Comparison of ENCODE assay signal across 26 mouse cellular contexts in the genomic region with DNA sequence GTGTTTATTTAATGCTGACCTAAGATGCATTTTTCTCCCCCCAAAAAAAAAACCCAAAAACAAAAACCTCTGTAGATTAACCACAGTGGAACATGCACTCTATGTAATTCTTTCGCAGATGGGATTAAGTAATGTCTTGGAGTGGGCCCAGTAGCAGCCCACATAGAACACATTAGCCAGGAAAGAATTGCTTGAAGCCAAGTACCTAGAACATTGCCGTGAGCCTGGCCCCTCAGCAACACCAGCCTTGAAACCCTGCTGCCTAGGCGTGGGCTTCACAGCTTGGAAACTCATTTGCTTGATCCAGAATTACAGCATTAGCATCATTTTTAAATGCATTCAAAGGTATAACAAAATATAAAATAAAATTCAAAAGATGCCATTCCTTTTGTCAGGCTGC. TPM values are rescaled to one million over a fixed set of nuclear protein-coding genes. Genes with fewer than 3 reads are reported as not detected.
DNase-seq lines count a peak whose midpoint lies in the region; ATAC-seq lines count a peak whose summit lies in the region.
"Had no signal": no experiment of that assay in that cellular context is flagged by ENCODE, and none has a peak within 500 bp of the region (broad histone marks: within the 10 kb centered on the region; RNA-seq: fewer than 3 reads in every experiment).

No protein-coding gene starts in this region.

- H3K4me1 ChIP-seq in intestine, embryonic 14.5 days (replicated peaks; ENCODE audit: control insufficient read depth, insufficient read depth, low read length), result no peaks in the 10 kb centered on the region
- peaks cover under 1% of the 10 kb centered on the region; the same call in 1 of the 2 replicates for H3K4me1 ChIP-seq in intestine, embryonic 16.5 days (ENCODE audit: control insufficient read depth, insufficient read depth, low read length)
- H3K4me1 ChIP-seq: embryonic facial prominence, embryonic 12.5 days; forebrain, embryonic 12.5 days; heart, embryonic 13.5 days; hindbrain, embryonic 12.5 days; limb, embryonic 10.5 days; lung, embryonic 15.5 days; neural tube, embryonic 12.5 days had no signal

- no peak overlapping the region for H3K27ac ChIP-seq in intestine, embryonic 14.5 days (ENCODE audit: low read depth)
- H3K27ac ChIP-seq in intestine, embryonic 16.5 days (ENCODE audit: low read length), result no peak overlapping the region
- H3K27ac ChIP-seq: embryonic facial prominence, embryonic 12.5 days; forebrain, embryonic 12.5 days; heart, embryonic 13.5 days; hindbrain, embryonic 12.5 days; kidney, postnatal 0 days; limb, embryonic 10.5 days; liver, embryonic 15.5 days; lung, embryonic 15.5 days; neural tube, embryonic 12.5 days had no signal

- H3K9me3 ChIP-seq in intestine, embryonic 14.5 days (ENCODE audit: control insufficient read depth, low read length), result no peaks in the 10 kb centered on the region
- no peaks in the 10 kb centered on the region for H3K9me3 ChIP-seq in intestine, embryonic 16.5 days (ENCODE audit: control insufficient read depth, low read length)
- H3K9me3 ChIP-seq: embryonic facial prominence, embryonic 12.5 days; forebrain, embryonic 12.5 days; heart, embryonic 13.5 days; limb, embryonic 10.5 days; liver, embryonic 15.5 days; lung, embryonic 15.5 days; neural tube, embryonic 12.5 days had no signal

- H3K36me3 ChIP-seq in intestine, embryonic 14.5 days (ENCODE audit: control insufficient read depth, insufficient read depth, low read length), result peaks cover 100% of the 10 kb centered on the region
- peaks cover 64% of the 10 kb centered on the region for H3K36me3 ChIP-seq in intestine, embryonic 16.5 days (ENCODE audit: control insufficient read depth, insufficient read depth, low read length)

- no peak for ATAC-seq in intestine, embryonic 14.5 days (replicated peaks; ENCODE audit: low FRiP score, low TSS enrichment, low read depth)
- ATAC-seq in intestine, embryonic 16.5 days, result no peak
- ATAC-seq in cerebellum, adult (ENCODE audit: insufficient number of reproducible peaks, low FRiP score, low TSS enrichment), result no peak
- ATAC-seq: Patski had no signal

- H3K4me2 ChIP-seq in intestine, embryonic 14.5 days (ENCODE audit: low read length), result no peak overlapping the region
- no peak overlapping the region for H3K4me2 ChIP-seq in intestine, embryonic 16.5 days (ENCODE audit: low read depth, low read length)
- H3K4me2 ChIP-seq: embryonic facial prominence, embryonic 12.5 days; forebrain, embryonic 12.5 days; heart, embryonic 13.5 days; hindbrain, embryonic 12.5 days; liver, embryonic 15.5 days; lung, embryonic 15.5 days; neural tube, embryonic 12.5 days had no signal

- H3K27me3 ChIP-seq in intestine, embryonic 14.5 days (replicated peaks; ENCODE audit: control insufficient read depth, insufficient read depth, low read length), result no peaks in the 10 kb centered on the region
- H3K27me3 ChIP-seq in intestine, embryonic 16.5 days (replicated peaks; ENCODE audit: control insufficient read depth, insufficient read depth, low read length), result no peaks in the 10 kb centered on the region
- H3K27me3 ChIP-seq: embryonic facial prominence, embryonic 12.5 days; forebrain, embryonic 12.5 days; heart, embryonic 13.5 days; hindbrain, embryonic 12.5 days; liver, embryonic 15.5 days; lung, embryonic 15.5 days; neural tube, embryonic 12.5 days; Patski had no signal

- no peak overlapping the region for H3K4me3 ChIP-seq in intestine, embryonic 14.5 days (ENCODE audit: low read depth, low read length)
- H3K4me3 ChIP-seq in intestine, embryonic 16.5 days (ENCODE audit: low read length), result no peak overlapping the region
- H3K4me3 ChIP-seq: embryonic facial prominence, embryonic 12.5 days; forebrain, embryonic 12.5 days; heart, embryonic 13.5 days; hindbrain, embryonic 12.5 days; limb, embryonic 10.5 days; liver, embryonic 15.5 days; lung, embryonic 15.5 days; neural tube, embryonic 12.5 days had no signal

- DNase-seq in intestine, embryonic 14.5 days (ENCODE audit: low spot score), result peak; percentile 10
- DNase-seq in right cerebral cortex, adult 2 months (ENCODE audit: low spot score in 2 of 2), result peak; percentile 44 to 71
- DNase-seq in right cerebral cortex, postnatal 14 days, result no peak
- DNase-seq in layer of hippocampus, adult 9-11 months, result peak; percentile 90
- DNase-seq in spleen, adult 12 weeks (ENCODE audit: low spot score), result no peak
- DNase-seq: adrenal gland, adult 2 months; cerebellum, adult 2 months; cerebellum, postnatal 25 days; kidney, adult 18-20 months; liver; lung, postnatal 36 days; midbrain, embryonic 14.5 days; spleen, adult 18-20 months; thymus, postnatal 14 days had no signal

- WGBS in intestine, embryonic 14.5 days, result 97% methylated on average over 3 of the region's 3 CpGs
- 94% methylated on average over 3 of the region's 3 CpGs for WGBS in intestine, embryonic 16.5 days

- no peak overlapping the region for H3K9ac ChIP-seq in intestine, embryonic 14.5 days (ENCODE audit: low read length)
- no peak overlapping the region for H3K9ac ChIP-seq in intestine, embryonic 16.5 days (ENCODE audit: low read depth, low read length)
- H3K9ac ChIP-seq: embryonic facial prominence, embryonic 12.5 days; forebrain, embryonic 12.5 days; heart, embryonic 13.5 days; hindbrain, embryonic 12.5 days; liver, embryonic 15.5 days; lung, embryonic 15.5 days; neural tube, embryonic 12.5 days had no signal

RNA-seq across cellular contexts. Expression of a gene that starts 21.6 kb away (rescaled TPM):
- 75.2 and 88.0 TPM in 2 replicates for polyA plus RNA-seq in intestine, embryonic 14.5 days (2014; fragmentation: Nextera tagmentation; extraction: Ambion mirVana)
- polyA plus RNA-seq in intestine, embryonic 16.5 days (2015; fragmentation: Nextera tagmentation; extraction: Ambion mirVana), result 68.1 and 71.9 TPM in 2 replicates

Comparison
In these comparisons a context has a peak if more than half of its experiments do, and no peak if none do; other contexts are left out.
1. DNase-seq: peak in intestine, embryonic 14.5 days (single experiment), right cerebral cortex, adult 2 months (2 of 2) and layer of hippocampus, adult 9-11 months (single experiment); none in right cerebral cortex, postnatal 14 days (single experiment) and spleen, adult 12 weeks (single experiment).